Mouse (Mus musculus): ENCODE measurements around the gene Spryd7. TPM values are rescaled to one million over a fixed set of nuclear protein-coding genes. Genes with fewer than 3 reads are reported as not detected.
A peak's percentile ranks its signal among the peaks of the same experiment; 100 is the strongest.

Spryd7 gene
- polyA plus RNA-seq, 1 experiment from 2014 or later: 61.8 TPM

DNA sequence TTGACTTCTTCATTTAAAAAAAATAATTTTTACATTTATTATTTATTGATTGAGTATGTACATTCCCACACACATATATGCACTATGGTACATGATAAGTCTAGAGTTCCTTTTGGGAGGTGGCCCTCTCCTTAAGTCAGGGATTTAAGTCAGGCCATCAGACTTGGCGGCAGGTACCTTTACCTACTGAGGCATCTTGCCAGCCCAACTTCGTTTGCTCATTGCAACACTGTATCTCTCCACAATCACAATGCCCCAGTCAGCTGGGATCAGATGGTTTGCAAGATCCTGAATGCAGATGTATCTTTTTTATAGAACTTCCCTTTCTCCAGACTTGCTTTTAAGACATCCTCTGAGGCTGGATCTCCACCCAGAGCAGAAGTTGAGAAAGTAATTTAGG is 32.9 kb downstream of the Spryd7 start:
- Histone ChIP-seq H3K27me3 (replicated peaks; ENCODE audit: control insufficient read depth, insufficient read depth, low read length) (no peaks in the 10 kb centered on the region), H3K36me3 (ENCODE audit: control insufficient read depth, insufficient read depth, low read length) (no peaks in the 10 kb centered on the region), H3K4me2 (ENCODE audit: low read length) (no peak overlapping the region), H3K9me3 (ENCODE audit: control insufficient read depth, low read length) (no peaks in the 10 kb centered on the region), H3K9ac (ENCODE audit: low read depth, low read length) (no peak overlapping the region), H3K4me3 (ENCODE audit: low read length) (no peak overlapping the region), H3K27ac (ENCODE audit: low read depth, low read length) (no peak overlapping the region), H3K4me1 (ENCODE audit: control insufficient read depth, insufficient read depth, low read depth, low read length) (no peaks in the 10 kb centered on the region)
- ATAC-seq: no peak
- WGBS: 86% methylated on average over 2 of the region's 2 CpGs

DNA sequence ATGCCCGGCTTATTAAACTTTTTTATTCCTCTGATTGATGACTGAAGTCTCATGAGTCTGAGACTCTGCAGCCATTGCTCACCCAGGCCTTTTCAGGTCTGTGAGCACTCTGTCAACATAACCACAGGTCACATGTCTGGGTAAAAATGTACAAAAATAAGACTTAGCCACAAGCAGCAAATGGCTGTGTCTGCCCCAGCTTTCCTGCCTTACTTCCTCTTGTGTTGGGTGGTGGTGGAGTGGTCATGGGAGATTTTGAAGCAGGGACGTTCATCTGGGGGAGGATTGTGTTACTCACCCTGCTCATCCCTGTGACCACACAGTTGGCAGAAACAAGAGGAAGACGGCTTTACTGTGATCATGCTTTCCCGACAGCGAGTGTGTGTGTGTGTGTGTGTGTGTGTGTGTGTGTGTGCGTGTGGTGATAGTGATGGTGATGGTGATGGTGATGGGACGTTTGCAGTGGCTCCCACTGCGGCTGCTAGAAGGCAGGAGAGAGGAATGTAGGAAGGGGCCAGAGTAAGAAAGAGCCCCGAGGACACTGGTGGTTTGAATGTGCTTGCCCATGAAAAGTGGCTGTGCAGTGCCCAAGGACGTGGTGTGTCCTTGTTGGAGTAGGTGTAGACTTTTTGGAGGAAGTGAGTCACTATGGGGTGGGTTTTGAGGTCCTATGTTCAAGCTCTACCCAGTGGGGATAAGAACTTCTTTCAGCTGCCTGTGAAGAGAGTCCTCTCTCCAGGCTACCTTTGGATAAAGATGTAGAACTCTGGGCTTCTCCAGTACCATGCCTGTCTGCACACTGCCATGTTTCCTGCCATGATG is 37.8 kb downstream of the Spryd7 start:
- no peak for ATAC-seq

GRCm38 (mm10) chr14:61516471-61517426 is 39.9 kb downstream of the Spryd7 start:
- Histone ChIP-seq H3K36me3 (ENCODE audit: control insufficient read depth, insufficient read depth, low read length) (no peaks in the 10 kb centered on the region), H3K27ac (ENCODE audit: low read depth, low read length) (no peak overlapping the region), H3K4me1 (ENCODE audit: control insufficient read depth, insufficient read depth, low read depth, low read length) (no peaks in the 10 kb centered on the region), H3K4me2 (ENCODE audit: low read length) (no peak overlapping the region), H3K4me3 (ENCODE audit: low read length) (no peak overlapping the region), H3K9ac (ENCODE audit: low read depth, low read length) (no peak overlapping the region), H3K27me3 (replicated peaks; ENCODE audit: control insufficient read depth, insufficient read depth, low read length) (no peaks in the 10 kb centered on the region), H3K9me3 (ENCODE audit: control insufficient read depth, low read length) (no peaks in the 10 kb centered on the region)
- no peak for ATAC-seq
- 89% methylated on average over 9 of the region's 9 CpGs for WGBS

More for the DNA sequence above, 37.8 kb downstream of the Spryd7 start:
- H3K4me2 ChIP-seq (ENCODE audit: low read length): no peak overlapping the region
- 90% methylated on average over 10 of the region's 10 CpGs for whole genome bisulfite sequencing
- H3K9ac ChIP-seq (ENCODE audit: low read depth, low read length): no peak overlapping the region
- H3K27me3 ChIP-seq (replicated peaks; ENCODE audit: control insufficient read depth, insufficient read depth, low read length): no peaks in the 10 kb centered on the region
- H3K36me3 ChIP-seq (ENCODE audit: control insufficient read depth, insufficient read depth, low read length): no peaks in the 10 kb centered on the region
- H3K9me3 ChIP-seq (ENCODE audit: control insufficient read depth, low read length): no peaks in the 10 kb centered on the region
- H3K4me3 ChIP-seq (ENCODE audit: low read length): no peak overlapping the region
- no peak overlapping the region for H3K27ac ChIP-seq (ENCODE audit: low read depth, low read length)
- H3K4me1 ChIP-seq (ENCODE audit: control insufficient read depth, insufficient read depth, low read depth, low read length): no peaks in the 10 kb centered on the region

GRCm38 (mm10) chr14:61511494-61511893 is 45.2 kb downstream of the Spryd7 start:
- no peak for ATAC-seq
- Histone ChIP-seq H3K27me3 (replicated peaks; ENCODE audit: control insufficient read depth, insufficient read depth, low read length) (no peaks in the 10 kb centered on the region), H3K9me3 (ENCODE audit: control insufficient read depth, low read length) (no peaks in the 10 kb centered on the region; the same call in 1 of the 2 replicates), H3K4me1 (ENCODE audit: control insufficient read depth, insufficient read depth, low read depth, low read length) (no peaks in the 10 kb centered on the region), H3K4me3 (ENCODE audit: low read length) (no peak overlapping the region), H3K36me3 (ENCODE audit: control insufficient read depth, insufficient read depth, low read length) (no peaks in the 10 kb centered on the region), H3K4me2 (ENCODE audit: low read length) (no peak overlapping the region), H3K27ac (ENCODE audit: low read depth, low read length) (no peak overlapping the region), H3K9ac (ENCODE audit: low read depth, low read length) (no peak overlapping the region)
- 65% methylated on average over 2 of the region's 2 CpGs for WGBS

- H3K9ac ChIP-seq (ENCODE audit: low read depth, low read length): no peak overlapping the region
- no peak overlapping the region for H3K4me2 ChIP-seq (ENCODE audit: low read length)
- 41% methylated on average over 20 of the region's 20 CpGs for WGBS
- no peak overlapping the region for H3K4me3 ChIP-seq (ENCODE audit: low read length)
- peak; percentile 86 for ATAC-seq
- no peaks in the 10 kb centered on the region for H3K27me3 ChIP-seq (replicated peaks; ENCODE audit: control insufficient read depth, insufficient read depth, low read length)
- H3K4me1 ChIP-seq (ENCODE audit: control insufficient read depth, insufficient read depth, low read depth, low read length): no peaks in the 10 kb centered on the region
- H3K27ac ChIP-seq (ENCODE audit: low read depth, low read length): no peak overlapping the region
- no peaks in the 10 kb centered on the region for H3K36me3 ChIP-seq (ENCODE audit: control insufficient read depth, insufficient read depth, low read length)
- no peaks in the 10 kb centered on the region for H3K9me3 ChIP-seq (ENCODE audit: control insufficient read depth, low read length)
Observed at GRCm38 (mm10) chr14:61497716-61498490, 58.8 kb downstream of the Spryd7 start.

DNA sequence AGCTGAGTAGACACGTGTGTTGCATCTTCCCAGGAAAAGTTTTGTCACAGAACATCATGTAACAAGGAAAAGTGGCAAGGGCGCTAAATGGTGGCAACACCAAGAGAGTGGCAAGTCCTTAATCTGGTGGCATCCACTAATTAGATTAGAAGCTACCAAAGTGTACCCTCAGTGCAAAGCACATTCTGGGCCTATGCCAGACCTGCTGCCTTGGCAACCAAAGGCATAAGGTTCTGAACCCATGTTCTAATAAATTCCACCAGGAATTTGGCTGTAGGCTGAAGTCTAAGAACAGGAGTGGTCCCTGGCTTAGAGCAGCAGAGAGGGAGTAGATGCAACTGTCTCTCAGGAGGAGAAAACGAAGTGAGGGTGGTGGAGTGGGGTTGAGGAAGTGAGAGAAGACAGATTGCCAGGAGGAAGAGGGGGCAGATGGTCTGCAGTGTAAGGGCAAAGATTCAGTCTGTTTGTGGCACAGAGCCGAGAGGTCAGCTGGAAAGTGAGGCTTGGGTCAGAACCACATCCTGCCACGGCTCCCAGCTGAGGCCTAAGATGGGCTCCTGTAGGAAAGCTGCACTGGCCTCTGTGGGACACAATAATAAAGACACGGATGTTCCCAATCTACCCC is 63.1 kb downstream of the Spryd7 start:
- Histone ChIP-seq H3K27ac (ENCODE audit: low read depth, low read length) (no peak overlapping the region), H3K9me3 (ENCODE audit: control insufficient read depth, low read length) (no peaks in the 10 kb centered on the region), H3K4me1 (ENCODE audit: control insufficient read depth, insufficient read depth, low read depth, low read length) (no peaks in the 10 kb centered on the region), H3K4me3 (ENCODE audit: low read length) (no peak overlapping the region), H3K4me2 (ENCODE audit: low read length) (no peak overlapping the region), H3K36me3 (ENCODE audit: control insufficient read depth, insufficient read depth, low read length) (no peaks in the 10 kb centered on the region), H3K9ac (ENCODE audit: low read depth, low read length) (no peak overlapping the region), H3K27me3 (replicated peaks; ENCODE audit: control insufficient read depth, insufficient read depth, low read length) (no peaks in the 10 kb centered on the region)
- WGBS: 65% methylated on average over 6 of the region's 6 CpGs
- ATAC-seq: no peak

Other genes with a start within 250 kb of the Spryd7 start
- 0.38 and 0.55 TPM in 2 replicates for gene Arl11, start 247.1 kb downstream of the Spryd7 start, polyA plus RNA-seq (2015; fragmentation: Nextera tagmentation; extraction: Ambion mirVana)
- 11.9 and 13.8 TPM in 2 replicates for gene Ebpl, start 196.4 kb downstream of the Spryd7 start, polyA plus RNA-seq (2015; fragmentation: Nextera tagmentation; extraction: Ambion mirVana)
- gene Kpna3, start 117.0 kb downstream of the Spryd7 start, polyA plus RNA-seq (2015; fragmentation: Nextera tagmentation; extraction: Ambion mirVana): 65.2 and 73.5 TPM in 2 replicates
- gene Trim13, start 41.4 kb upstream of the Spryd7 start, polyA plus RNA-seq (2015; fragmentation: Nextera tagmentation; extraction: Ambion mirVana): 40.8 and 41.0 TPM in 2 replicates
- gene Kcnrg, start 50.6 kb upstream of the Spryd7 start, polyA plus RNA-seq (2015; fragmentation: Nextera tagmentation; extraction: Ambion mirVana): 2.6 and 2.7 TPM in 2 replicates